Mouse (Mus musculus) kidney, adult 2 months (tissue): ENCODE results near the gene Lrp5.

ENCODE experiments used
- CTCF ChIP-seq: fragments of 200-500 bp; conservative IDR thresholded peaks from 2 replicates; pipeline ENCODE4 v1.5.1; 2011; ENCODE audit warnings: low read depth, mild to moderate bottlenecking, control low read depth, low read length, moderate library complexity, mixed read lengths; ENCODE audit not compliant: insufficient read depth, insufficient read length
- POLR2A ChIP-seq: fragments of 200-500 bp; IDR thresholded peaks from one replicate; pipeline ENCODE4 v1.6.1; 2011; ENCODE audit warnings: low read depth, low read length, control low read depth

DNA sequence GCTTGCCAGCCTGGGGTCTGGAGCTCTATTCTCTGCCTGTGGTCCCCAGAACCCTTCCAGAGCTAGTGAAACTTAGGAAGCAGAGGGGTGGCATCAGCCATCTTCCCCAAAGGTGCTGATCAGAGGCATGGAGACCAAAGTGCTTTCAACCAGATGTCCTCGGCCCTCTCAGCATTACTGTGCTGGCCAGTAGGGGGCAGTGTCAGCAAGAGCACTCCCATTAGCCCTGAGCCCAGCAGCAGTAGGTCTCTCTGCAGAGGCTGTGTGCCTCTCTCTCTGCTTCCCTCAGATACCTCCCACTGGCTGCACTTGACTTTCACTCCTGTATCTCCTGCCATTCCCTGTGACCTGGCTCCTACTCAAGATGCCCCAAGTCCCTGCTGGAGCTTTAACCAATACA is 99.8 kb downstream of the Lrp5 start:
- TF ChIP-seq POLR2A (no peak), CTCF (peak; percentile 85)
